Mouse (Mus musculus): Measurements from ENCODE around the gene Oasl1. TPM values are rescaled to one million over a fixed set of nuclear protein-coding genes. Genes with fewer than 3 reads are reported as not detected.

The Oasl1 gene
- polyA plus RNA-seq, 1 experiment: not detected

GRCm38 (mm10) chr5:114945072-114945471, 22.0 kb downstream of the Oasl1 start:
- Histone ChIP-seq H3K27me3 (ENCODE audit: control insufficient read depth, insufficient read depth, low read length, poor library complexity, severe bottlenecking) (no peaks in the 10 kb centered on the region), H3K36me3 (ENCODE audit: control insufficient read depth, insufficient read depth, low read length, poor library complexity, severe bottlenecking) (peaks cover 26% of the 10 kb centered on the region; the same call in 1 of the 2 replicates), H3K4me3 (ENCODE audit: low read depth, low read length) (no peak overlapping the region), H3K9ac (ENCODE audit: low read depth, poor library complexity, severe bottlenecking) (no peak overlapping the region), H3K4me1 (ENCODE audit: control insufficient read depth, insufficient read depth, low read length) (no peaks in the 10 kb centered on the region), H3K27ac (ENCODE audit: insufficient read depth, low read length) (no peak overlapping the region), H3K9me3 (replicated peaks; ENCODE audit: control insufficient read depth, insufficient read depth, low read length, poor library complexity, severe bottlenecking) (no peaks in the 10 kb centered on the region)
- TF ChIP-seq EP300 (IDR thresholded peaks at IDR 0.05; ENCODE audit: insufficient read depth, low read depth, low read length): no peak

GRCm38 (mm10) chr5:114948891-114949290, 25.9 kb downstream of the Oasl1 start:
- Histone ChIP-seq H3K4me3 (ENCODE audit: low read depth, low read length) (no peak overlapping the region), H3K27me3 (ENCODE audit: control insufficient read depth, insufficient read depth, low read length, poor library complexity, severe bottlenecking) (no peaks in the 10 kb centered on the region), H3K36me3 (ENCODE audit: control insufficient read depth, insufficient read depth, low read length, poor library complexity, severe bottlenecking) (peaks cover 26% of the 10 kb centered on the region; the same call in 1 of the 2 replicates), H3K4me1 (ENCODE audit: control insufficient read depth, insufficient read depth, low read length) (no peaks in the 10 kb centered on the region), H3K9me3 (replicated peaks; ENCODE audit: control insufficient read depth, insufficient read depth, low read length, poor library complexity, severe bottlenecking) (no peaks in the 10 kb centered on the region), H3K9ac (ENCODE audit: low read depth, poor library complexity, severe bottlenecking) (no peak overlapping the region), H3K27ac (ENCODE audit: insufficient read depth, low read length) (no peak overlapping the region)
- TF ChIP-seq POLR2A (IDR thresholded peaks at IDR 0.05; ENCODE audit: insufficient read depth, low read length) (no peak), CTCF (IDR thresholded peaks at IDR 0.05; ENCODE audit: low read depth, low read length) (no peak), EP300 (IDR thresholded peaks at IDR 0.05; ENCODE audit: insufficient read depth, low read depth, low read length) (no peak)

GRCm38 (mm10) chr5:114949316-114949715, 26.3 kb downstream of the Oasl1 start:
- no peak overlapping the region for H3K9ac ChIP-seq (ENCODE audit: low read depth, poor library complexity, severe bottlenecking)
- H3K9me3 ChIP-seq (replicated peaks; ENCODE audit: control insufficient read depth, insufficient read depth, low read length, poor library complexity, severe bottlenecking): no peaks in the 10 kb centered on the region
- H3K27me3 ChIP-seq (ENCODE audit: control insufficient read depth, insufficient read depth, low read length, poor library complexity, severe bottlenecking): no peaks in the 10 kb centered on the region
- H3K4me1 ChIP-seq (ENCODE audit: control insufficient read depth, insufficient read depth, low read length): no peaks in the 10 kb centered on the region
- no peak overlapping the region for H3K4me3 ChIP-seq (ENCODE audit: low read depth, low read length)
- no peak for TF ChIP-seq POLR2A (IDR thresholded peaks at IDR 0.05; ENCODE audit: insufficient read depth, low read length)
- no peak for TF ChIP-seq CTCF (IDR thresholded peaks at IDR 0.05; ENCODE audit: low read depth, low read length)
- no peak for TF ChIP-seq EP300 (IDR thresholded peaks at IDR 0.05; ENCODE audit: insufficient read depth, low read depth, low read length)
- H3K36me3 ChIP-seq (ENCODE audit: control insufficient read depth, insufficient read depth, low read length, poor library complexity, severe bottlenecking): peaks cover 26% of the 10 kb centered on the region; the same call in 1 of the 2 replicates
- no peak overlapping the region for H3K27ac ChIP-seq (ENCODE audit: insufficient read depth, low read length)

GRCm38 (mm10) chr5:114949812-114950211, 26.8 kb downstream of the Oasl1 start:
- H3K27ac ChIP-seq (ENCODE audit: insufficient read depth, low read length): no peak overlapping the region
- H3K9ac ChIP-seq (ENCODE audit: low read depth, poor library complexity, severe bottlenecking): no peak overlapping the region
- H3K27me3 ChIP-seq (ENCODE audit: control insufficient read depth, insufficient read depth, low read length, poor library complexity, severe bottlenecking): no peaks in the 10 kb centered on the region
- H3K9me3 ChIP-seq (replicated peaks; ENCODE audit: control insufficient read depth, insufficient read depth, low read length, poor library complexity, severe bottlenecking): no peaks in the 10 kb centered on the region
- H3K4me3 ChIP-seq (ENCODE audit: low read depth, low read length): no peak overlapping the region
- TF ChIP-seq EP300 (IDR thresholded peaks at IDR 0.05; ENCODE audit: insufficient read depth, low read depth, low read length): no peak
- TF ChIP-seq CTCF (IDR thresholded peaks at IDR 0.05; ENCODE audit: low read depth, low read length): no peak
- no peak for TF ChIP-seq POLR2A (IDR thresholded peaks at IDR 0.05; ENCODE audit: insufficient read depth, low read length)
- peaks cover 26% of the 10 kb centered on the region; the same call in 1 of the 2 replicates for H3K36me3 ChIP-seq (ENCODE audit: control insufficient read depth, insufficient read depth, low read length, poor library complexity, severe bottlenecking)
- no peaks in the 10 kb centered on the region for H3K4me1 ChIP-seq (ENCODE audit: control insufficient read depth, insufficient read depth, low read length)

- Histone ChIP-seq H3K4me3 (ENCODE audit: low read depth, low read length) (no peak overlapping the region), H3K9ac (ENCODE audit: low read depth, poor library complexity, severe bottlenecking) (no peak overlapping the region), H3K27ac (ENCODE audit: insufficient read depth, low read length) (no peak overlapping the region), H3K27me3 (ENCODE audit: control insufficient read depth, insufficient read depth, low read length, poor library complexity, severe bottlenecking) (no peaks in the 10 kb centered on the region), H3K36me3 (ENCODE audit: control insufficient read depth, insufficient read depth, low read length, poor library complexity, severe bottlenecking) (peaks cover 26% of the 10 kb centered on the region; the same call in 1 of the 2 replicates), H3K4me1 (ENCODE audit: control insufficient read depth, insufficient read depth, low read length) (no peaks in the 10 kb centered on the region), H3K9me3 (replicated peaks; ENCODE audit: control insufficient read depth, insufficient read depth, low read length, poor library complexity, severe bottlenecking) (no peaks in the 10 kb centered on the region)
- TF ChIP-seq POLR2A (IDR thresholded peaks at IDR 0.05; ENCODE audit: insufficient read depth, low read length) (no peak), EP300 (IDR thresholded peaks at IDR 0.05; ENCODE audit: insufficient read depth, low read depth, low read length) (no peak), CTCF (IDR thresholded peaks at IDR 0.05; ENCODE audit: low read depth, low read length) (no peak)
Observed at GRCm38 (mm10) chr5:114950669-114951068, 27.6 kb downstream of the Oasl1 start.

- Histone ChIP-seq H3K4me1 (ENCODE audit: control insufficient read depth, insufficient read depth, low read length) (no peaks in the 10 kb centered on the region), H3K27ac (ENCODE audit: insufficient read depth, low read length) (no peak overlapping the region)
Observed at GRCm38 (mm10) chr5:114951279-114951880, 28.3 kb downstream of the Oasl1 start.

More at GRCm38 (mm10) chr5:114951279-114951880, 28.3 kb downstream of the Oasl1 start:
- Histone ChIP-seq H3K27me3 (ENCODE audit: control insufficient read depth, insufficient read depth, low read length, poor library complexity, severe bottlenecking) (no peaks in the 10 kb centered on the region), H3K9ac (ENCODE audit: low read depth, poor library complexity, severe bottlenecking) (no peak overlapping the region), H3K9me3 (replicated peaks; ENCODE audit: control insufficient read depth, insufficient read depth, low read length, poor library complexity, severe bottlenecking) (no peaks in the 10 kb centered on the region), H3K4me3 (ENCODE audit: low read depth, low read length) (no peak overlapping the region), H3K36me3 (ENCODE audit: control insufficient read depth, insufficient read depth, low read length, poor library complexity, severe bottlenecking) (peaks cover 21% of the 10 kb centered on the region; the same call in 1 of the 2 replicates)
- no peak for TF ChIP-seq POLR2A (IDR thresholded peaks at IDR 0.05; ENCODE audit: insufficient read depth, low read length)
- TF ChIP-seq EP300 (IDR thresholded peaks at IDR 0.05; ENCODE audit: insufficient read depth, low read depth, low read length): no peak
- TF ChIP-seq CTCF (IDR thresholded peaks at IDR 0.05; ENCODE audit: low read depth, low read length): no peak

Data from ES-Bruce4 (cell line).